Mouse (Mus musculus): ENCODE measurements around the gene Gstm1. TPM values are rescaled to one million over a fixed set of nuclear protein-coding genes. Genes with fewer than 3 reads are reported as not detected.

Gene Gstm1
- polyA plus RNA-seq, 1 experiment from 2014 or later, result 161 TPM

Other genes starting within 250 kb of the Gstm1 start
- gene Eps8l3, start 140.7 kb downstream of the Gstm1 start, polyA plus RNA-seq (2015; fragmentation: Nextera tagmentation; extraction: Ambion mirVana), result 6.3 TPM in 1 of 2 replicates, not detected in the other
- 222 and 263 TPM in 2 replicates for gene Gstm5, start 122.2 kb downstream of the Gstm1 start, polyA plus RNA-seq (2015; fragmentation: Nextera tagmentation; extraction: Ambion mirVana)
- 42.2 and 50.6 TPM in 2 replicates for gene Gstm7, start 86.2 kb downstream of the Gstm1 start, polyA plus RNA-seq (2015; fragmentation: Nextera tagmentation; extraction: Ambion mirVana)
- 9.0 and 10.6 TPM in 2 replicates for gene Gstm6, start 74.2 kb downstream of the Gstm1 start, polyA plus RNA-seq (2015; fragmentation: Nextera tagmentation; extraction: Ambion mirVana)
- gene Gstm3, start 48.7 kb downstream of the Gstm1 start, polyA plus RNA-seq (2015; fragmentation: Nextera tagmentation; extraction: Ambion mirVana), result 2.7 TPM in 1 of 2 replicates, not detected in the other
- gene Gstm2, start 31.5 kb downstream of the Gstm1 start, polyA plus RNA-seq (2015; fragmentation: Nextera tagmentation; extraction: Ambion mirVana), result 7.4 and 23.4 TPM in 2 replicates
- 19.1 and 21.0 TPM in 2 replicates for gene Gstm4, start 26.9 kb upstream of the Gstm1 start, polyA plus RNA-seq (2015; fragmentation: Nextera tagmentation; extraction: Ambion mirVana)
- gene Ampd2, start 68.7 kb upstream of the Gstm1 start, polyA plus RNA-seq (2015; fragmentation: Nextera tagmentation; extraction: Ambion mirVana), result 64.1 and 66.9 TPM in 2 replicates
- 0.13 and 0.43 TPM in 2 replicates for gene Gnat2, start 74.8 kb upstream of the Gstm1 start, polyA plus RNA-seq (2015; fragmentation: Nextera tagmentation; extraction: Ambion mirVana)
- 103 and 121 TPM in 2 replicates for gene Gnai3, start 128.2 kb upstream of the Gstm1 start, polyA plus RNA-seq (2015; fragmentation: Nextera tagmentation; extraction: Ambion mirVana)
- gene Gpr61, start 136.9 kb upstream of the Gstm1 start, polyA plus RNA-seq (2015; fragmentation: Nextera tagmentation; extraction: Ambion mirVana), result 6.1 and 7.7 TPM in 2 replicates
- 10.2 and 14.4 TPM in 2 replicates for gene Amigo1, start 168.4 kb upstream of the Gstm1 start, polyA plus RNA-seq (2015; fragmentation: Nextera tagmentation; extraction: Ambion mirVana)
- gene Cyb561d1, start 183.2 kb upstream of the Gstm1 start, polyA plus RNA-seq (2015; fragmentation: Nextera tagmentation; extraction: Ambion mirVana), result 3.1 TPM in 2 replicates
- 18.4 and 21.2 TPM in 2 replicates for gene Atxn7l2, start 193.0 kb upstream of the Gstm1 start, polyA plus RNA-seq (2015; fragmentation: Nextera tagmentation; extraction: Ambion mirVana)
- gene Sypl2, start 208.7 kb upstream of the Gstm1 start, polyA plus RNA-seq (2015; fragmentation: Nextera tagmentation; extraction: Ambion mirVana), result 0.38 and 0.52 TPM in 2 replicates
- 239 and 254 TPM in 2 replicates for gene Psma5, start 239.0 kb upstream of the Gstm1 start, polyA plus RNA-seq (2015; fragmentation: Nextera tagmentation; extraction: Ambion mirVana)